Mouse (Mus musculus): ENCODE measurements at regions not wholly inside any gene's neighbourhood (a gene's known extent, or its start where the extent isn't known, plus 50 kb on each side); places are given as distances from the start of the nearest gene placed in this dataset.

DNA sequence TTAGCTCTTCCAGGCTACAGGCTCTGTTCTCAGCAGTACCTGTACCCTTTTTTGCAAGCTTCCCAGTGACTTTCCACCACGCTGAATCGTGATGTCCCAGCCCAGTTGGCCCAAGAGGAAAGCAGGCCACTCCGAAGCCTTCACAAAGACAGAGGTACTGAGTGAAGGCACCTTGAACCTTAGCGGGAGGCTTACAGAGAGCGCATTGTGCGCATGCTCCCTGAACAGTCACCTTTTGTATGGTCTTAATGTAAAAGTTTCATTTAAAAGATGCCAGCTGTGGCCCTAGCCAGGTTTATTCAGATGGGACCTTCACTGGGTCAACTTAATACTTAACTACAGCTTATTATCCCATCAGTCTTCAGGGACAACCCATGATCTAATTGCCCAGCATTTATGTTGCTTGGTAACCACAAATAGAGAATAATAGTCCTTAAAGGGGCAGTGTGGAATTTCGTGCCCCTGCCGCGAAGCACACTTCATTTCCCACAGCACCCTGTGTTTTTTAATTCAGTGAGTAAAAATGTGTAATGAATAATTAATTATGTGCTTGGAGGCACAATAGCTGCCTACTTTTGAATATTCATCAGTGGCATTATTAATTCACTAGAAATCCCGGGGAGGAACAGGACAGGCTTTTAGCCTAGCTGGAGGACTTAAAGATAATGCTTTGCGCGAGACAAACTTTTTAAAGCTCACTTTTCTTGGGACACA is 111.3 kb upstream of the Vrk1 start:
- no peak overlapping the region for H3K27ac ChIP-seq (ENCODE audit: insufficient read depth, low read length)
- no peaks in the 10 kb centered on the region; the same call in 1 of the 2 replicates for H3K27me3 ChIP-seq (ENCODE audit: control insufficient read depth, insufficient read depth, low read length)
- 37% methylated on average over 12 of the region's 12 CpGs for WGBS
- no peak for DNase-seq
- TF ChIP-seq CTCF (IDR thresholded peaks at IDR 0.05; ENCODE audit: borderline replicate concordance, insufficient read depth, low read depth, low read length) (no peak), POLR2A (IDR thresholded peaks at IDR 0.05; ENCODE audit: borderline replicate concordance, insufficient read depth, low read length) (no peak)
- H3K4me1 ChIP-seq (ENCODE audit: control insufficient read depth, insufficient read depth, low read length) = no peaks in the 10 kb centered on the region
- H3K4me3 ChIP-seq (replicated peaks; ENCODE audit: insufficient read depth, low read depth, low read length) = no peak overlapping the region

DNA sequence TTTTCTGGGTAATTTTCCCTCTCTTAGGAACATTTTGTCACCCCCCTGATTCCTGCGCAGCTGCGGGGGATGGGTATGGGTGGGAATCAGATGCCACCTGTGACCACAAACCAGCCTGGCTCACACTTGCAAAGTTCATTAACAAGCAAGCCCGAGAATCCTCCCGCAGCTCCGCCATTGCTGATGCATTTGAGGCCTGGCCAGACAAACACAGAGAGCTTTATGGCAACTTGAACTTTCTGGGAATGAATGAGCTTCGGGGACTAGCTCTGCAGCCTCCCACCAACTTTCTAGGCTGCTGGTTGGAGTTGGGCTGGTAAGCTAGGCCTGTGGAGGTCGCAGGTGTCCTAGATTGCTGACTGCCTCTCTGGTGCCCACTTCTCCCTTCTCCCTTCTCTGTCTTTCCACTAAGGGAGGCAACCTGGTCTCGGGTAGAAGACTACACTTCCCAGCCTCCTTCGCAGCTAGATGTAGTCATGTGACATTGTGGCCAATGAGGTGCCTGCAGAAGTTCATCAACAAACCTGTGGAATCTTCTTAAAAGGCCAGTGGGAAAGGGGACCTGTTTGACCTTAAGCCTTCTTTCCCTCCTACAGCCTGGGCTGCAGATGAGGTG is 110.6 kb upstream of the Vrk1 start:
- DNase-seq = no peak
- no peak overlapping the region for H3K27ac ChIP-seq (ENCODE audit: insufficient read depth, low read length)
- H3K4me1 ChIP-seq (ENCODE audit: control insufficient read depth, insufficient read depth, low read length) = no peaks in the 10 kb centered on the region
- WGBS = 22% methylated on average over 9 of the region's 9 CpGs
- no peak for TF ChIP-seq CTCF (IDR thresholded peaks at IDR 0.05; ENCODE audit: borderline replicate concordance, insufficient read depth, low read depth, low read length)
- TF ChIP-seq POLR2A (IDR thresholded peaks at IDR 0.05; ENCODE audit: borderline replicate concordance, insufficient read depth, low read length) = no peak
- H3K27me3 ChIP-seq (ENCODE audit: control insufficient read depth, insufficient read depth, low read length) = no peaks in the 10 kb centered on the region; the same call in 1 of the 2 replicates
- H3K4me3 ChIP-seq (replicated peaks; ENCODE audit: insufficient read depth, low read depth, low read length) = no peak overlapping the region

- H3K27ac ChIP-seq (ENCODE audit: insufficient read depth, low read length) = no peak overlapping the region
- H3K27me3 ChIP-seq (ENCODE audit: control insufficient read depth, insufficient read depth, low read length) = no peaks in the 10 kb centered on the region; the same call in 1 of the 2 replicates
- H3K4me3 ChIP-seq (replicated peaks; ENCODE audit: insufficient read depth, low read depth, low read length) = no peak overlapping the region
- no peak for DNase-seq
- TF ChIP-seq POLR2A (IDR thresholded peaks at IDR 0.05; ENCODE audit: borderline replicate concordance, insufficient read depth, low read length) = no peak
- TF ChIP-seq CTCF (IDR thresholded peaks at IDR 0.05; ENCODE audit: borderline replicate concordance, insufficient read depth, low read depth, low read length) = no peak
- WGBS = 95% methylated on average over 6 of the region's 6 CpGs
- H3K4me1 ChIP-seq (ENCODE audit: control insufficient read depth, insufficient read depth, low read length) = no peaks in the 10 kb centered on the region
Measured at GRCm38 (mm10) chr12:105900479-105900878, 109.5 kb upstream of the Vrk1 start.

- H3K27me3 ChIP-seq (ENCODE audit: control insufficient read depth, insufficient read depth, low read length) = no peaks in the 10 kb centered on the region; the same call in 1 of the 2 replicates
- no peaks in the 10 kb centered on the region for H3K4me1 ChIP-seq (ENCODE audit: control insufficient read depth, insufficient read depth, low read length)
- no peak for TF ChIP-seq POLR2A (IDR thresholded peaks at IDR 0.05; ENCODE audit: borderline replicate concordance, insufficient read depth, low read length)
- WGBS = 56% methylated on average over 8 of the region's 8 CpGs
- H3K27ac ChIP-seq (ENCODE audit: insufficient read depth, low read length) = no peak overlapping the region
- no peak for DNase-seq
- H3K4me3 ChIP-seq (replicated peaks; ENCODE audit: insufficient read depth, low read depth, low read length) = no peak overlapping the region
Measured at GRCm38 (mm10) chr12:105903072-105903471, 107.0 kb upstream of the Vrk1 start.

- Histone ChIP-seq H3K27ac (ENCODE audit: insufficient read depth, low read length) (no peak overlapping the region), H3K4me3 (replicated peaks; ENCODE audit: insufficient read depth, low read depth, low read length) (no peak overlapping the region), H3K27me3 (ENCODE audit: control insufficient read depth, insufficient read depth, low read length) (no peaks in the 10 kb centered on the region; the same call in 1 of the 2 replicates), H3K4me1 (ENCODE audit: control insufficient read depth, insufficient read depth, low read length) (no peaks in the 10 kb centered on the region)
- DNase-seq = no peak
- TF ChIP-seq CTCF (IDR thresholded peaks at IDR 0.05; ENCODE audit: borderline replicate concordance, insufficient read depth, low read depth, low read length) (no peak), POLR2A (IDR thresholded peaks at IDR 0.05; ENCODE audit: borderline replicate concordance, insufficient read depth, low read length) (no peak)
- 22% methylated on average over 7 of the region's 7 CpGs for WGBS
Measured at GRCm38 (mm10) chr12:105906584-105906983, 103.4 kb upstream of the Vrk1 start.

DNA sequence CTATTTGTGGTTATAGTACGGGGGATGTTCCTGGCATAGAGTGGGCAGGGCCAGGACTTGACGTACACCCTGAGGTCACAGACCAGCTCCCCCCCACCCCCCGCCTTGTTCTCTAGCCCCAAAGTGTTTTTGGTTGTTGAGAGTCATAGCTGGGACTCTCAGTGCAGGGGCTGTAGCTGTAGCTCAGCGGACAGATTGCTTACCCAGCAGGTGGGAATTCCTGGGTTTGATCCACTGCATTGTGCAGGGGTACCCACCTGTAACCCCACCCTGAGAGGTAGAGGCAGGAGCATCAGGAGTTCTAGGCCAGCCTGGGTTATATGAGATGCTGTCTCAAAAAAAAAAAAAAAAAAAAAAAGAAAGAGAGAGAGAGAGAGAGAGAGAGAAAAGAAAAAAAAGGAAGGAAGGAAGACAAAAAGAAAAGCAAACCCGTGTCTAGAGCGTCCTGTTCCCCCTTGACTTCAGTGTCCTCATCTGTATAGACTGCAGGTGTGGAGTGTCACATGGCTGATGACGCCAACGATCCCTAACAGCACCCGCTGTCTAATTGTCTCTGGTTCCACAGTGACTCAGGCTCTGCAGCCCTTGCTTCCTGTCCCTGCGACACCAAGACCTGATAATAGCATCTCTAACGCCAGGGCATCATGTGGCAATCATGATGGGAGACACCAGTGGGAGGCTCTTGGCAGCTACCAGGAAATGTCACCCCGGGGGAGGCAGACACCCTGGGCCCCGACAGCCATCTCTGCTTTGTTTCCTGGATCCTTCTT is 102.0 kb upstream of the Vrk1 start:
- no peaks in the 10 kb centered on the region; the same call in 1 of the 2 replicates for H3K27me3 ChIP-seq (ENCODE audit: control insufficient read depth, insufficient read depth, low read length)
- H3K4me3 ChIP-seq (replicated peaks; ENCODE audit: insufficient read depth, low read depth, low read length) = no peak overlapping the region
- 59% methylated on average over 13 of the region's 13 CpGs for WGBS
- H3K4me1 ChIP-seq (ENCODE audit: control insufficient read depth, insufficient read depth, low read length) = no peaks in the 10 kb centered on the region
- no peak overlapping the region for H3K27ac ChIP-seq (ENCODE audit: insufficient read depth, low read length)
- TF ChIP-seq POLR2A (IDR thresholded peaks at IDR 0.05; ENCODE audit: borderline replicate concordance, insufficient read depth, low read length) (no peak), CTCF (IDR thresholded peaks at IDR 0.05; ENCODE audit: borderline replicate concordance, insufficient read depth, low read depth, low read length) (no peak)
- DNase-seq = no peak

GRCm38 (mm10) chr12:105911556-105911955 is 98.5 kb upstream of the Vrk1 start:
- WGBS = 92% methylated on average over 9 of the region's 9 CpGs
- no peaks in the 10 kb centered on the region for H3K4me1 ChIP-seq (ENCODE audit: control insufficient read depth, insufficient read depth, low read length)
- H3K27ac ChIP-seq (ENCODE audit: insufficient read depth, low read length) = no peak overlapping the region
- DNase-seq = no peak
- H3K4me3 ChIP-seq (replicated peaks; ENCODE audit: insufficient read depth, low read depth, low read length) = no peak overlapping the region
- TF ChIP-seq POLR2A (IDR thresholded peaks at IDR 0.05; ENCODE audit: borderline replicate concordance, insufficient read depth, low read length) (no peak), CTCF (IDR thresholded peaks at IDR 0.05; ENCODE audit: borderline replicate concordance, insufficient read depth, low read depth, low read length) (no peak)
- no peaks in the 10 kb centered on the region; the same call in 1 of the 2 replicates for H3K27me3 ChIP-seq (ENCODE audit: control insufficient read depth, insufficient read depth, low read length)

All from cerebellum, adult 2 months (tissue).